Mouse (Mus musculus): Measurements from ENCODE around the gene Grid2ip. TPM values are rescaled to one million over a fixed set of nuclear protein-coding genes. Genes with fewer than 3 reads are reported as not detected.

The Grid2ip gene
- polyA plus RNA-seq (2016; fragmentation: Nextera tagmentation; extraction: Ambion mirVana) = 0.05 and 0.14 TPM in 2 replicates

DNA sequence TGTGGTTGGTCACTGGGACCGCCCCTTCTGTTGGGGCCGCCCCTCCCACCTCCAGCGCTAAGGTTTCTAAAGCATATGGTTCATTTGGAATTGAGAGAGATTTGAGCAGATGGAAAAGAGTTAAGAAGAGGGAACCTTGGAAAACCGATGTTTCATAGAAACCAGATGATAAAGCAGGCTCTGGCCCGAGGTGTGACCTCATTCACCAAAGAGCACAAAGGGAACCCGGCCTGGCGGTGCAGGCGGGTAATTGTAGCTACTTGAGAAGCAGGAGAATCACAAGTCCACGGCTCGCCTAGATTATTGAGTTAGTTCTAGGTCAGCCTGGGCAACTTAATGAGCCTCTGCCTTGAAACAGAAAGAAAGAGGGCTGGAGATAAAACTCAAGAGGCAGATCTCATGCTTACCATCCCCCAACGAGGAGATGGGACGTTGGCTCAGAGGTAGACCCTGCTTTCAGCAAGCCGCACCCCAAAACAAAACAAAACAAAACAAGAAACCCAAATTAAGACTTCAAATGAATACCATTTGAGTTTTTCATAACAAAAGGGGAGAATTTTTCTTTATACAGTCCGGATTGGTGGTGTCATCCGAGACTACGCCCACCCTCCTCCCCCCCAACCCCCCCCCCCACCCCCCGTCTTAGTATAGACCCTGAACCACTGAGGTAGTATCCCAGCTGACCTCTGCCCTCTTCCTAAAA, at the start of gene Grid2ip:
Gene Grid2ip, plus strand, starts transcription at position 653 of the 703 bp plus-strand sequence.
- peaks cover 22% of the 10 kb centered on the region for H3K4me1 ChIP-seq
- peaks cover 46% of the 10 kb centered on the region for H3K27me3 ChIP-seq (ENCODE audit: low read depth, poor library complexity, severe bottlenecking)
- H3K27ac ChIP-seq (replicated peaks) = peak within 1 kb of the TSS; percentile 57; the same call in 1 of the 2 replicates
- peaks cover 11% of the 10 kb centered on the region; the same call in 1 of the 2 replicates for H3K9me3 ChIP-seq (replicated peaks)
- peak within 1 kb of the TSS; percentile 41 for H3K4me3 ChIP-seq
- DNase-seq (ENCODE audit: low spot score) = peak; percentile 35
- no peaks in the 10 kb centered on the region for H3K36me3 ChIP-seq
- 16% methylated on average over 17 of the region's 17 CpGs for WGBS

DNA sequence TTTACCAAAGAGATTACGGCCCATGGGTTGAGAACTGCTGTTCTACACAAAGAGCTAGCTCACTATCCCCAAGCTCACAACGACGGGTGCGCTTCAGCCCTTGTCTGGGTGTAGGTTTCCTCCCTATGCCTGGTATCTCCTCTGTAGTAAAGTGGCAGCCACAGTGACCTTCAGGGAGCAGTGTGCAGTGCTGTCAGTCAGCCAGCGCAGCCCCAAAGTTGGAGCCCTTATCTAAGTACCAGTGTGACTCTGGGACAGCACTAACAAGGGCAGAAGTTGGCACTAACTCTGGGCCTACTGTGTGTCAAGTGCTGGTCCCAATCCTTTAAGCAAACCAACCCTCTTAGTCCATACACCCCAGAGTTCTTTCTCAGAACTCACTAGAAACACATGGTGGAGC, 48.3 kb upstream of the Grid2ip start:
- WGBS = 95% methylated on average over 5 of the region's 5 CpGs

GRCm38 (mm10) chr5:143309916-143310315, 47.2 kb upstream of the Grid2ip start:
- 97% methylated on average over 7 of the region's 7 CpGs for WGBS
- H3K4me1 ChIP-seq = peaks cover 19% of the 10 kb centered on the region
- H3K27me3 ChIP-seq (ENCODE audit: low read depth, poor library complexity, severe bottlenecking) = no peaks in the 10 kb centered on the region
- H3K27ac ChIP-seq (replicated peaks) = no peak overlapping the region
- peaks cover 88% of the 10 kb centered on the region for H3K36me3 ChIP-seq
- no peak overlapping the region for H3K4me3 ChIP-seq
- no peaks in the 10 kb centered on the region for H3K9me3 ChIP-seq (replicated peaks)
- no peak for DNase-seq (ENCODE audit: low spot score)

More for the DNA sequence above, 48.3 kb upstream of the Grid2ip start:
- no peak for DNase-seq (ENCODE audit: low spot score)
- peaks cover 99% of the 10 kb centered on the region for H3K36me3 ChIP-seq
- no peak overlapping the region for H3K4me3 ChIP-seq
- no peaks in the 10 kb centered on the region for H3K9me3 ChIP-seq (replicated peaks)
- no peaks in the 10 kb centered on the region for H3K27me3 ChIP-seq (ENCODE audit: low read depth, poor library complexity, severe bottlenecking)
- peaks cover 11% of the 10 kb centered on the region for H3K4me1 ChIP-seq
- no peak overlapping the region for H3K27ac ChIP-seq (replicated peaks)

DNA sequence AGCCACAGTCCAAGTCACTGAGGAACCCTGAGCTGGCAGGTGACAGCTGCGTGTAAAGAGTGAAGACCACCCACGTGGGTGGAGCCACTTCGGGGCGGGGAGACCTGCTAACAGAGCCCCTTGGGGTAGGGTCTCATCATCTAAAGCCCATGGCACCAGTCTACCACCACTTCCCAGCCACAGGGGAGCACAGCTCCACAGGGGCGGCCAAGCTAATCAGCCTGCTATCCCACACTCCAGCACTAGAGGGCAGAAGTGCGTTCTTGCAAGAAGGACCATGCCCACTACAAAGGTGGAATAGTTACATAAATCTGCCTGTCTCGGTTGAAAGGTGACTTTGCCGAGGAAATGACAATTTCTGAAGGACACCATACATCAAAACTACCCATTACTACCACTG, 45.3 kb upstream of the Grid2ip start:
- DNase-seq (ENCODE audit: low spot score) = peak; percentile 78
- Histone ChIP-seq H3K4me1 (peaks cover 29% of the 10 kb centered on the region), H3K27me3 (ENCODE audit: low read depth, poor library complexity, severe bottlenecking) (no peaks in the 10 kb centered on the region), H3K4me3 (no peak overlapping the region; the same call in 1 of the 2 replicates), H3K9me3 (replicated peaks) (no peaks in the 10 kb centered on the region), H3K27ac (replicated peaks) (no peak overlapping the region), H3K36me3 (peaks cover 80% of the 10 kb centered on the region)
- 73% methylated on average over 8 of the region's 8 CpGs for WGBS

- H3K27me3 ChIP-seq (ENCODE audit: low read depth, poor library complexity, severe bottlenecking) = no peaks in the 10 kb centered on the region
- peak; percentile 50 for DNase-seq (ENCODE audit: low spot score)
- no peaks in the 10 kb centered on the region for H3K9me3 ChIP-seq (replicated peaks)
- peak overlapping the region; percentile 88 for H3K4me3 ChIP-seq
- peaks cover 80% of the 10 kb centered on the region for H3K36me3 ChIP-seq
- 6% methylated on average over 16 of the region's 16 CpGs for WGBS
- peak overlapping the region; percentile 99 for H3K27ac ChIP-seq (replicated peaks)
- H3K4me1 ChIP-seq = peaks cover 29% of the 10 kb centered on the region
Measured at GRCm38 (mm10) chr5:143314183-143314729, 42.9 kb upstream of the Grid2ip start.

DNA sequence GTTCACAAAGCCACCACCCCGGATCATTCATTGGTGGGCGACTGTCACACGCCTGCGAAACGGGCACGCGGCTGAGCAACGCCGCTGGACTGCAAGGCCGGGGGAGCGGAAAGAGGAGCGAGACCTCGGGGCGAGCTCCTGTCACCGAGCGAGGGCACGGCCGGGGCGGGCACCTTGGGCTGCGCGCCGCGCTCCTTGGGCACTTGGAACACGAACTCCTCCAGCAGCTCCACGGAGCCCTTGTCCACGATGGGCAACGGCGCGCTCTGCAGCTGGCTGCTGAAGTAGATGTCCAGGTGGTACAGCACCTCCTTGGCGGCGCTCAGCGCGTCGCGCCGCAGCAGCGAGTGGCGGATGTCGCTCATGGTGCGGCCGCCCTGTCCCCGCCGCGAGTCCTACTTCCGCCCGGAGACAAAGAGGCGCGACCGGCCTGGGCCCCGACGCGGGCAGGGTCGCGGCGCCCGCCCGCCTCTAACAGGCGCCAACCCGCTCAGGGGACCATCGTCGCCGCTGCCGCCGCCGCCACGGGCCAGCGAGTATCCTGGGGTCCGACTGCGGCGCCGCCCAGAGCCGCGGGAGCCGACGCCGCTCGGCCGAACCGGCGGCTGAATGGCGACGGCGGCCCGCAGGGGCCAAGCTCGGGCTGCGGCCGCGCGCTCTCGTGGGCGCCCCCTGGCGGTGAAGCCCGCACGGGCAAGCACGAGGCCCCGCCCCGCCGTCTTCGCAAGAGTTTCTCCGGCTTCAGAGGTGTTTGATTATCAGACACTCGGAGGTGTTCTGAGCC, 42.2 kb upstream of the Grid2ip start, which contains the start of gene E130309D02Rik:
Gene E130309D02Rik, minus strand, starts transcription at position 631 of the 784 bp plus-strand sequence.
- Histone ChIP-seq H3K36me3 (peaks cover 80% of the 10 kb centered on the region), H3K27ac (replicated peaks) (peak within 1 kb of the TSS; percentile 99)
- WGBS = under 1% methylated on average over 101 of the region's 101 CpGs

GRCm38 (mm10) chr5:143315514-143315888, 41.6 kb upstream of the Grid2ip start:
- Histone ChIP-seq H3K4me1 (peaks cover 29% of the 10 kb centered on the region), H3K9me3 (replicated peaks) (no peaks in the 10 kb centered on the region), H3K27ac (replicated peaks) (peak overlapping the region; percentile 99), H3K27me3 (ENCODE audit: low read depth, poor library complexity, severe bottlenecking) (no peaks in the 10 kb centered on the region), H3K4me3 (peak overlapping the region; percentile 88), H3K36me3 (peaks cover 80% of the 10 kb centered on the region)
- no peak for DNase-seq (ENCODE audit: low spot score)
- 13% methylated on average over 8 of the region's 8 CpGs for WGBS

More for the DNA sequence above, 42.2 kb upstream of the Grid2ip start, which contains the start of gene E130309D02Rik:
- Histone ChIP-seq H3K27me3 (ENCODE audit: low read depth, poor library complexity, severe bottlenecking) (no peaks in the 10 kb centered on the region), H3K4me3 (peak within 1 kb of the TSS; percentile 88), H3K9me3 (replicated peaks) (no peaks in the 10 kb centered on the region), H3K4me1 (peaks cover 29% of the 10 kb centered on the region)
- DNase-seq (ENCODE audit: low spot score) = peak; percentile 91

DNA sequence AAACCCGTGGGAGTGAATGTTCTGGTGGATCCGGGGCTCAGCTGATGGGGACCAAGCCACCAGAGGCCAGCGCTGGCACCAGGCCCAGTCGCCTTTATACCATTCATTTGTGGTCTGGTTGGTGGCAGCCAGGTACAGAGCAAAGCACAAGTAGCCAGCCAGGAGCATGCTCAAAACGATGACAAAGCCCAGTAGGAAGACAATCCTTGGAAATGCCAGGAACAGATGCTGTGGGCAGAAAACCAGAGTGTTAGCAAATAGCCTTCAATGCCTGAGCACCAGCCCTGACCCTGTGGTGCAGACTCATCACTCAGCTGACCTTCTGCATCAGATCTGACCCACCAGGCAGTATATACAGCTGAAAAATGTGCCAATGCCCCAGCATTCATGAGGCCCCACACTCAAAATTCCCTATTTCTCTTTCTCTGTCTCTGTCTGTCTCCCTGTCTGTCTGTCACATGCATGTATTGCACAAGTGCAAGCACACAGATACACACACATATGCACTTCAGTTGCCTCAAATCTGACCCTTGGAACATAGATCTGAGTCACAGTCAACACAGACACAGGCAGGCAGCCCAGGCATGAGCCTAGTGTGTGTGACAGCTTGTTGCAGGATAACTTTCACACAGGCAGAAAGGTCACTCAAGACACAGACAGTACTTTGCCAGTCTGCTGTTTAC, 40.4 kb upstream of the Grid2ip start:
- Histone ChIP-seq H3K36me3 (peaks cover 80% of the 10 kb centered on the region), H3K27me3 (ENCODE audit: low read depth, poor library complexity, severe bottlenecking) (no peaks in the 10 kb centered on the region), H3K27ac (replicated peaks) (no peak overlapping the region), H3K9me3 (replicated peaks) (no peaks in the 10 kb centered on the region), H3K4me3 (no peak overlapping the region), H3K4me1 (peaks cover 29% of the 10 kb centered on the region)
- 90% methylated on average over 5 of the region's 5 CpGs for WGBS
- no peak for DNase-seq (ENCODE audit: low spot score)

DNA sequence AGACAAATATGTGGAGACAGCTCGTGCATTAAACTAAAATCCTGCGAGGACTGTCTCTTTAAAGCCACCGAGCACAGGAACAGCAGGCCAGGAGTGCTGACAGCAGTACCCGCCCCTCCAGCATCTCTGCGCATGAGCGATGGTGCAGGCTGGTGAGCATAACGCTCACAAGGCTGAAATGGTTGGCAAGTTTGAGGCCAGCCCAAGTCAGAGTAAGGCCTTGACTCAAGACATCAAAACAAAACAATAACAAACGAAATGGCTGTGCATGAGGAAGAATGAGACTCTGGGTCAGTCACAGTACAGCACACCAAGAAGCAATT, 39.9 kb upstream of the Grid2ip start:
- 87% methylated on average over 8 of the region's 8 CpGs for WGBS
- Histone ChIP-seq H3K36me3 (peaks cover 80% of the 10 kb centered on the region), H3K27me3 (ENCODE audit: low read depth, poor library complexity, severe bottlenecking) (no peaks in the 10 kb centered on the region), H3K4me1 (peaks cover 29% of the 10 kb centered on the region), H3K27ac (replicated peaks) (no peak overlapping the region), H3K4me3 (no peak overlapping the region), H3K9me3 (replicated peaks) (no peaks in the 10 kb centered on the region)
- DNase-seq (ENCODE audit: low spot score) = no peak

DNA sequence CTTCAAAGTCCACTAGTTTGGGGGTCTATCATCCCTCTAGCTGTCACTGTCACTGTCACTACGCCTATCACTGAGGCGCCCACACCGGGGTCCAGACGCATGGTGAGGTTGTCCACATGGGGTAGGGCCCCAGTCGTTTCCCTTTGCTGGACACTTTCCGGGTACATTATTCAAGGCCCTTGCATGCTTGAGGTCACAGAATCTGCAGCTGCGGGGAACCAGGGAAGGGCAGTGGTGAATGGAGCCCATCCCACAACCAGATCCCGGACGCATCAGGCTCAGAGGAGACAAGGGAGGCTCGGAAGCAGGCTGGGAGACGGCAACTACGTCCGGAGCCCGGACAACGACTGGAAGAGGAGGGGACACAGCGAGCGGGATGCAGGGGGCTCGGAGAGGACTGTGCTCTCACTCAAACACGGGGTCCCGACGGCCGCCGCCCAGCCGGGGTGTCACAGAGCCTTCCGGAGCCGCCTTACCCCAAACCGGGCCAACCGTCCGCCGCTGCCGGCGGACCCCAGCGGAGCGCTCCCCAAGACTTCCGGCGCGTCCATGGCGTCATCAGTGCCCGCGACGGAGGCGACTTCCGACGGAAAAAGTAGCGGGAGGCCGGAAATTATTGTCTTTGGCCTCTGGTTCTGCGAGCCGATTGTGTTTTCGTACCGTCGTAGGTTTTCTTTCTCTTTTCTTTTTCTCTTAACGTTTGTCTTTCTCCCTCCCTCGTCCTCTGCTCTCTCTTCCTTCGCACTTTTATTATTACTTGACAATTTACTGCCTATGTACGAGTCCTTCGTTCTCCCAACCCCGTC, 28.2 kb upstream of the Grid2ip start, which contains the start of gene Zdhhc4:
Gene Zdhhc4, minus strand, starts transcription at position 567 of the 806 bp plus-strand sequence.
- Histone ChIP-seq H3K36me3 (peaks cover 31% of the 10 kb centered on the region), H3K4me3 (peak within 1 kb of the TSS; percentile 84), H3K27me3 (ENCODE audit: low read depth, poor library complexity, severe bottlenecking) (no peaks in the 10 kb centered on the region), H3K27ac (replicated peaks) (peak within 1 kb of the TSS; percentile 87), H3K4me1 (peaks cover 21% of the 10 kb centered on the region), H3K9me3 (replicated peaks) (no peaks in the 10 kb centered on the region)
- peak; percentile 88 for DNase-seq (ENCODE audit: low spot score)
- under 1% methylated on average over 57 of the region's 57 CpGs for WGBS

DNA sequence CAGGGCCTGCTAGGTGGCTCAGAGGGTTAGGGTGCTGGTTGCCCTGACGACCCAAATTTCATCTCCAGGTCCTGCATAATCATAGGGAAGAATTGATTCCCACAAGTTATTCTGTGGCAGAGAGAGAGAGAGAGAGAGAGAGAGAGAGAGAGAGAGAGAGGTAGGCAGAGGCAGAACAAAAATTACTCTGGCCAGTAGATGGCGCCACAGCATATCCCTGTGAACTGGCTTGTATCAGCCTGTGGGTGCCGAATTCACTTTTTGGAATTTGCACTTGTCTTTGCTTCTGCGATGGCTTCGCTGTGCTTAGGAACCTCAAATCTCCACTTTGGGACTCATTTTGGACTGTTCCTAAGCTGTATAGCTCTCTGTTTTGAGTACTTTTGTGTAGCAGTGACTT, 23.3 kb upstream of the Grid2ip start:
- WGBS = 18% methylated on average over 5 of the region's 5 CpGs

More for the DNA sequence above, 23.3 kb upstream of the Grid2ip start:
- no peak overlapping the region for H3K27ac ChIP-seq (replicated peaks)
- no peaks in the 10 kb centered on the region for H3K27me3 ChIP-seq (ENCODE audit: low read depth, poor library complexity, severe bottlenecking)
- H3K36me3 ChIP-seq = no peaks in the 10 kb centered on the region
- H3K4me1 ChIP-seq = peaks cover 16% of the 10 kb centered on the region
- H3K4me3 ChIP-seq = no peak overlapping the region
- H3K9me3 ChIP-seq (replicated peaks) = no peaks in the 10 kb centered on the region
- peak; percentile 68 for DNase-seq (ENCODE audit: low spot score)
